Mouse (Mus musculus) erythroid progenitor cell, adult 5-6 weeks (primary cell): ENCODE measurements around the gene Iqcf3. TPM values are rescaled to one million over a fixed set of nuclear protein-coding genes. Genes with fewer than 3 reads are reported as not detected.
"Not testable (repeated sequence)": the region's sequence is repeated elsewhere in the genome, so short reads cannot be mapped to it uniquely, and the experiment has no call there.

Experiments used
- ATAC-seq: replicated peaks from 2 replicates; pipeline ENCODE4 v1.8.0; 2016; ENCODE audit warnings: moderate number of reproducible peaks, mild to moderate bottlenecking, moderate TSS enrichment, inconsistent platforms; ENCODE audit not compliant: poor library complexity, low FRiP score, severe bottlenecking
- total RNA-seq, 2 experiments: library from RNA; stranded (forward) in 1 of 2; stranded (reverse) in 1 of 2; fragments of 150-400 nt in 1 of 2; fragments of 186-747, 209-891 nt in 1 of 2; gene quantifications; 2 replicates each; pipeline versions ENCODE4 v1.2.3 to v1.2.4; 2015 to 2017; ENCODE audit warnings: low replicate concordance in 2 of 2

Gene Iqcf3
- not detected in 2 replicates for total RNA-seq (2015; ENCODE audit: low replicate concordance)
- total RNA-seq (2017; ENCODE audit: low replicate concordance): not detected in 2 replicates

- no peak for ATAC-seq
Observed at GRCm38 (mm10) chr9:106561531-106561930, at the start of gene Iqcf3. Gene Iqcf3, minus strand, starts transcription at chr9:106561631.

GRCm38 (mm10) chr9:106610727-106611126 is 49.3 kb upstream of the Iqcf3 start:
- no peak for ATAC-seq

GRCm38 (mm10) chr9:106600546-106600945 is 39.1 kb upstream of the Iqcf3 start:
- ATAC-seq: no peak

GRCm38 (mm10) chr9:106598466-106598865 is 37.0 kb upstream of the Iqcf3 start:
- ATAC-seq: no peak

GRCm38 (mm10) chr9:106595836-106596235 is 34.4 kb upstream of the Iqcf3 start:
- ATAC-seq: no peak

- not testable (repeated sequence) for ATAC-seq
Observed at GRCm38 (mm10) chr9:106595402-106595801, 34.0 kb upstream of the Iqcf3 start.

- no peak for ATAC-seq
Observed at GRCm38 (mm10) chr9:106592158-106592557, 30.7 kb upstream of the Iqcf3 start.

- no peak for ATAC-seq
Observed at GRCm38 (mm10) chr9:106582552-106582951, 21.1 kb upstream of the Iqcf3 start.

- ATAC-seq: no peak
Observed at GRCm38 (mm10) chr9:106580016-106580415, 18.6 kb upstream of the Iqcf3 start.

- no peak for ATAC-seq
Observed at GRCm38 (mm10) chr9:106576112-106576511, 14.7 kb upstream of the Iqcf3 start.

GRCm38 (mm10) chr9:106573366-106573765 is 11.9 kb upstream of the Iqcf3 start:
- ATAC-seq: no peak

GRCm38 (mm10) chr9:106572186-106572585 is 10.8 kb upstream of the Iqcf3 start:
- no peak for ATAC-seq

GRCm38 (mm10) chr9:106570896-106571295 is 9.5 kb upstream of the Iqcf3 start, which contains the start of gene Iqcf4:
Gene Iqcf4, minus strand, starts transcription at chr9:106570996.
- no peak for ATAC-seq

- ATAC-seq: no peak
Observed at GRCm38 (mm10) chr9:106566437-106566836, 5.0 kb upstream of the Iqcf3 start.

GRCm38 (mm10) chr9:106564025-106564424 is 2.6 kb upstream of the Iqcf3 start:
- ATAC-seq: no peak

GRCm38 (mm10) chr9:106562291-106562690 is 860 bp upstream of the Iqcf3 start:
- ATAC-seq: no peak

GRCm38 (mm10) chr9:106534975-106535374 is 26.5 kb downstream of the Iqcf3 start:
- no peak for ATAC-seq

- no peak for ATAC-seq
Observed at GRCm38 (mm10) chr9:106534296-106534695, 27.1 kb downstream of the Iqcf3 start.

- ATAC-seq: 0 out of 2 replicates have a peak, but pooled peaks have one; percentile 54
Observed at GRCm38 (mm10) chr9:106531833-106532232, 29.6 kb downstream of the Iqcf3 start.

GRCm38 (mm10) chr9:106519909-106520308 is 41.5 kb downstream of the Iqcf3 start:
- ATAC-seq: no peak

GRCm38 (mm10) chr9:106519433-106519832 is 42.0 kb downstream of the Iqcf3 start:
- ATAC-seq: no peak

GRCm38 (mm10) chr9:106514273-106514672 is 47.2 kb downstream of the Iqcf3 start, which contains the start of gene Iqcf5:
Gene Iqcf5, plus strand, starts transcription at chr9:106514573.
- ATAC-seq: no peak
